ENCODE assay signal across 8 mouse cellular contexts in genomic region chr2:20547349-20547677, GRCm38 (mm10).
DNase-seq lines count a peak whose midpoint lies in the region; ATAC-seq and TF ChIP-seq lines count a peak whose summit lies in the region.

No protein-coding gene starts in this region.

- no peak for TF ChIP-seq EP300 in heart, adult 2 months (IDR thresholded peaks at IDR 0.05; ENCODE audit: insufficient read depth, low read depth, low read length)

- 20% methylated on average over 5 of the region's 5 CpGs for WGBS in heart, adult 2 months
- WGBS in forebrain, embryonic 11.5 days, result 5% methylated on average over 5 of the region's 5 CpGs
- WGBS in midbrain, embryonic 11.5 days, result 11% methylated on average over 5 of the region's 5 CpGs

- no peaks in the 10 kb centered on the region for H3K27me3 ChIP-seq in heart, adult 2 months (ENCODE audit: control insufficient read depth, insufficient read depth, low read length)
- H3K27me3 ChIP-seq in forebrain, embryonic 11.5 days (ENCODE audit: control insufficient read depth, insufficient read depth, low read length), result no peaks in the 10 kb centered on the region
- no peaks in the 10 kb centered on the region; the same call in 1 of the 2 replicates for H3K27me3 ChIP-seq in midbrain, embryonic 11.5 days (ENCODE audit: control insufficient read depth, insufficient read depth, low read length)

- intact Hi-C loops in heart, adult 2 months (cut with DNase I), result loop anchor here (2.0 kb wide), 1 partner anchor 21 kb away; no protein-coding TSS in a partner anchor

- TF ChIP-seq CTCF in heart, adult 2 months (IDR thresholded peaks at IDR 0.05), result no peak

- peaks cover 10% of the 10 kb centered on the region for H3K36me3 ChIP-seq in heart, adult 2 months (ENCODE audit: control insufficient read depth, insufficient read depth, low read length)
- no peaks in the 10 kb centered on the region for H3K36me3 ChIP-seq in forebrain, embryonic 11.5 days (ENCODE audit: control insufficient read depth, insufficient read depth, low read length)
- H3K36me3 ChIP-seq in midbrain, embryonic 11.5 days (ENCODE audit: control insufficient read depth, insufficient read depth, low read length), result no peaks in the 10 kb centered on the region

- ATAC-seq in forebrain, embryonic 11.5 days (replicated peaks; ENCODE audit: low FRiP score), result peak; percentile 34
- no peak for ATAC-seq in midbrain, embryonic 11.5 days (ENCODE audit: low FRiP score)
- ATAC-seq in frontal cortex, adult (ENCODE audit: low TSS enrichment), result no peak

- H3K27ac ChIP-seq in heart, adult 2 months, result no peak overlapping the region
- peak overlapping the region; percentile 63 for H3K27ac ChIP-seq in forebrain, embryonic 11.5 days (ENCODE audit: low read depth, low read length)
- no peak overlapping the region for H3K27ac ChIP-seq in midbrain, embryonic 11.5 days (ENCODE audit: low read depth, low read length)

- no peak overlapping the region for H3K4me3 ChIP-seq in heart, adult 2 months
- H3K4me3 ChIP-seq in forebrain, embryonic 11.5 days (ENCODE audit: low read depth, low read length), result peak overlapping the region; percentile 19; the same call in 1 of the 2 replicates
- no peak overlapping the region for H3K4me3 ChIP-seq in midbrain, embryonic 11.5 days (ENCODE audit: low read depth, low read length)

- DNase-seq in heart, adult 11 months, result peak; percentile 55
- DNase-seq in heart, adult 2 months, result no peak
- DNase-seq in forebrain, embryonic 11.5 days (ENCODE audit: low spot score), result no peak
- DNase-seq in kidney, postnatal 10 days, result peak; percentile 38
- no peak for DNase-seq in midbrain, embryonic 11.5 days (ENCODE audit: low spot score, missing footprints)
- DNase-seq in testis, postnatal 10 days (ENCODE audit: low spot score), result no peak
- DNase-seq in cerebellum, postnatal 10 days, result no peak

- no peak for TF ChIP-seq POLR2A in heart, adult 2 months (IDR thresholded peaks at IDR 0.05; ENCODE audit: insufficient read depth, low read depth, low read length)

- peaks cover 9% of the 10 kb centered on the region; the same call in 1 of the 2 replicates for H3K4me1 ChIP-seq in heart, adult 2 months (ENCODE audit: control insufficient read depth, insufficient read depth, low read length)
- peaks cover 11% of the 10 kb centered on the region for H3K4me1 ChIP-seq in forebrain, embryonic 11.5 days (replicated peaks; ENCODE audit: control insufficient read depth, insufficient read depth, low read length)
- H3K4me1 ChIP-seq in midbrain, embryonic 11.5 days (ENCODE audit: control insufficient read depth, insufficient read depth, low read length), result peaks cover 28% of the 10 kb centered on the region

- H3K79me2 ChIP-seq in heart, adult 2 months (replicated peaks; ENCODE audit: control insufficient read depth, insufficient read depth, low read length), result no peaks in the 10 kb centered on the region

- peak overlapping the region; percentile 46 for H3K4me2 ChIP-seq in forebrain, embryonic 11.5 days (ENCODE audit: low read depth, low read length, severe bottlenecking)
- peak overlapping the region; percentile 35 for H3K4me2 ChIP-seq in midbrain, embryonic 11.5 days

- H3K9me3 ChIP-seq in forebrain, embryonic 11.5 days (ENCODE audit: control insufficient read depth, low read length), result no peaks in the 10 kb centered on the region
- no peaks in the 10 kb centered on the region for H3K9me3 ChIP-seq in midbrain, embryonic 11.5 days (ENCODE audit: control insufficient read depth, low read length)

- H3K9ac ChIP-seq in heart, adult 2 months (ENCODE audit: low read depth, low read length), result no peak overlapping the region
- H3K9ac ChIP-seq in forebrain, embryonic 11.5 days (ENCODE audit: low read length), result no peak overlapping the region; the same call in 1 of the 2 replicates
- no peak overlapping the region for H3K9ac ChIP-seq in midbrain, embryonic 11.5 days (ENCODE audit: low read length)

Comparison
In these comparisons a context has a peak if more than half of its experiments do, and no peak if none do; other contexts are left out.
1. DNase-seq: peak in heart, adult 11 months (single experiment) and kidney, postnatal 10 days (single experiment); none in heart, adult 2 months (0 of 2), forebrain, embryonic 11.5 days (single experiment), midbrain, embryonic 11.5 days (single experiment), testis, postnatal 10 days (single experiment) and cerebellum, postnatal 10 days (0 of 2).